Mouse (Mus musculus) adrenal gland, postnatal 14 days (tissue): ENCODE results near the gene Marveld2. TPM values are rescaled to one million over a fixed set of nuclear protein-coding genes. Genes with fewer than 3 reads are reported as not detected.

Experiments
- DNase-seq: peaks from one replicate; pipeline ENCODE4 v3.0.0; 2021; ENCODE audit warnings: mixed read lengths
- total RNA-seq: library from RNA; stranded (reverse); gene quantifications from 2 replicates; pipeline ENCODE4 v1.2.3, GENCODE M21; 2021

Gene Marveld2
- total RNA-seq, 1 experiment from 2014 or later = 0.89 TPM

DNA sequence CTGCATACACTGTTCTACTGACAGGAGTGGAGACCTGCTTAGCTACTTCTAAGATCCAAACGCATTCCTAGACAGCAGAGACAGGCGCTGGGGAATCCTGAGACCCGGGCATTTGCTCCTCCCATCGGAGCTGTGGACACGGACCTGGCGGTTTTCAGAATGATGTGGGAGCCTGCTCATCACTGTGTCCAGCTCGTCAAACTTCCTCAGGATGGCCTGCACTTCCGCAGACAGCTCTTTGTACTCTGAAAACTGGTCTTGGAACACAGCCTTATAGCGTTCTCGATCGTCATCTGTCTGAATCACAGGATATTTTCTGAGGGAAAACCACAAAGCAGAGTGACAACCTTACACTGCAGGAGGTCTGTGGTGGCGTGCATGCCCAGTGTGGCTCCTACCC, 16.5 kb downstream of the Marveld2 start:
- DNase-seq = no peak

DNA sequence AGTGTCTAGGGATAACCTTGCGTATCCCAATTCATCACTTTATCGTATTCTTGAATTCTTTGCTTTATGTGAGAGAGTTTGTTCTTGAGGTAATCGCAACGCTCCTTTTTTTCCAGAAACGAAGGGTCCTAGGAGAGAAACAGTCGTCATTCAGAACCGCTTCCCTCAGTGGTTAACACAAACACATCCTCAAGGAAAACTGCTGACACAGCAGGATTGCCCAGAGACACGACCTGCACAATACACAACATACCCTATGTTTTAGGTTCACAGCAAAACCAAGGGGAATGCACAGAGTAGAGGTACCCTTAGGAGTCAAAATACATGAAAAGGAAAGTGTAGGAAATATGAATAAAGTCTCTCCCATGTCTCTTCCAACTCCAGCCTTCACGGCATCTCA, 19.5 kb downstream of the Marveld2 start:
- no peak for DNase-seq

DNA sequence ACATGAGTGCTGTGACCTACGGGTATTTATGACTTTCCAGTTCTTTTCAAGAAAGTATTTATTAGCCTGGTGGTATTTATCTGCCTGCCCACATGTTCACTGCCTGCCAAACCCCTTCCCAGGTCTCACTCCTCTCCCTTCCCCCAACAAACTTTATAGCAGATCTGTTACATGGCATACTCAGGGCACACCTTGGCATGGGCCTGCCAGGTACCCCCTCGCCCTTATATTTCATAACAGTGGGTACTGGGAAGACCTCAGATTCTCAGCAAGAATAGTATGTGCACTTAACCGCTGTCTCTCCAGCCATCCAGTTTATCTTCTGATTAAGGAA, 21.3 kb downstream of the Marveld2 start:
- DNase-seq = no peak

DNA sequence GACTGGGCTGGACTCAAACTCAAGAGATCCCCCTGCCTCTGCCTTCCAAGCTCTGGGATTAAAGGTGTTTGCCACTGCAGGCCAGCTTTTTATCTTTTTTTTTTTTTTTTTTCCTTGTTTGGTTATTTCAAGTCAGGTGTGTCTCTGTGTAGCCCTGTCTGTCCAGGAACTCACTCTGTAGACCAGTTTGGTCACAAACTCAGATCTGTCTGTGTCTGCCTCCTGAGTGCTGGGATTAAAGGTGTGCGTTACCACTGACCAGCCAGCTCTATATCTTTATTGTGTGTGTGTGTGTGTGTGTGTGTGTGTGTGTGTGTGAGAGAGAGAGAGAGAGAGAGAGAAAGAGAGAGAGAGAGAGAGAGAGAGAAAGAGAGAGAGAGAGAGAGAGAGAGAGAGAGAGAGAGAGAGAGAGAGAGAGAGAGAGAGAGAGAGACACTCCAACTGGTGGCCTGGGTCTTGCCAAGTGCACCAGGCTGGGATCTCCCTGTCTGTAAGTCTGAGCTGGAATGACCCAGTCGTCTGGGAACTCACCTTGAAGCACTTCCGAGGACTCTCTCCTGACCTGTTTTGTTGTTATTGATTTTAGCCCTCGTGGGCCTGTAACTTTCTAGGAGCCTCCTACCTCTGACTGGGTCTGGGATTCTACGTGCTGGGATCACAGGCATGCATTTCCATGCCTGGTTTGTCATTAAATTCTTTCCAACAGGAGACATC, 21.8 kb downstream of the Marveld2 start:
- no peak for DNase-seq

DNA sequence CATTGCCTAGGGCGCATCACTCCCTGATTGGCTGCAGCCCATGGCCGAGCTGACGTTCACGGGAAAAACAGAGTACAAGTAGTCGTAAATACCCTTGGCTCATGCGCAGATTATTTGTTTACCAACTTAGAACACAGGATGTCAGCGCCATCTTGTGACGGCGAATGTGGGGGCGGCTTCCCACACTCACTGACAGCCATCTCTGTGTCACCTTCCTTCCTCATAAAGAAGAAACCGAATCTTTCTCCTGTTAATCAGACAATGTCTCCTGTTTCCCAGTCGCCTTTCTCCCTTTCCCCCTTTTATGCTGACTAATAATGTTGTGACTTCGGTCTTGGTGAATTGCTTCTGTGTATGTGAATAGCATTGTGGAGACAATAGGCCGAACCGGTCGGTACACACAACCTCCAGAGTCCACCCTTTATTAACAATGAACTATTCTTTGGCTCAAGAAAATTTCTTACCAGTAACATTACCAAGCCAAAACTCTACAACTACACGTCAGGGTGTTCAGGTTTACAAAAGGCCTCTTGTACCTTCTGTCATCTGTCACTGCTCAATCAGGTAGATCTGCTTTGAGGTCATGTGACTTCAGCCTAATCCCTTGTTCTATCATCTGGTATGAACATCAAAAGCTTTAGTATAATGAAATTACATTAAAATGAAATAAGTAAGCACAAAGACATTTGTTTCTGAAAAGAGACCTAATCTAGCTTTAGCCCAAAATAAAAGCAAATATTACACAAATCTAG, 22.6 kb downstream of the Marveld2 start:
- DNase-seq = peak; percentile 37

DNA sequence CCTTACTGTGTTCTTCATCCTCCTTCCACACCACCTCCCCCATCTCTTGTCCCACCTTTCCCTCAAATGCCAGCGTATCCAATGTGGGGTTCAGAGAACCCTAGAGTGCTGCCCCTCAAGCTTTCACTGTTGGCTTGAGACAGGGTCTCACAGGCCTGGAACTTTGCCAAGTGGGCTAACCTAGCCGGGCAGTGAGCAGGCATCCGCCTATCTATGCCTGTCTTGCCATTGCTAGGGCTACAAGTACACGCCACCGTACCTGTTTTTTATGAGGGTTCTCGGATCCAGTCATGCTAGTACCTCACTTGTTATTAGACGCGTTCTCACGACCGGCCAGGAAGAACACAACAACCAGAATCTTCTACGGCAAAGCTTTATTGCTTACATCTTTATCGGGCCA, 28.1 kb downstream of the Marveld2 start:
- DNase-seq = no peak

DNA sequence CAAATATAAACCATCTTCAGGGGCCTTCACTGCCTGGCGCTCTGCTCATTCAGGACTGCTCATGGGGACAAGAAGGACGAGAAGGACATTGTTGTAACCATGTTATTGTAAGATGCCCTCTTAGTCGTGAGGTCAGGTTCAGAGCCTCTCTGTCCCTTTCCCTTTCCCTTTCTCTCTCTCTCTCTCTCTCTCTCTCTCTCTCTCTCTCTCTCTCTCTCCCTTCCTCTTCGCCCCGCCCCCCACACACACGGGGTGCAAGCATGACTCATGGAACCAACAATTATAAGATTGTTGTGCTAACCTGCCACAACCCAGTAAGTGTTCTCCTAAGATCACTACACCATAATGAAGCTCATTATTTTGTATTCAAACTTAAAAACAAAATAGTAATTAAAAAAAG, 34.6 kb downstream of the Marveld2 start:
- peak; percentile 14 for DNase-seq

DNA sequence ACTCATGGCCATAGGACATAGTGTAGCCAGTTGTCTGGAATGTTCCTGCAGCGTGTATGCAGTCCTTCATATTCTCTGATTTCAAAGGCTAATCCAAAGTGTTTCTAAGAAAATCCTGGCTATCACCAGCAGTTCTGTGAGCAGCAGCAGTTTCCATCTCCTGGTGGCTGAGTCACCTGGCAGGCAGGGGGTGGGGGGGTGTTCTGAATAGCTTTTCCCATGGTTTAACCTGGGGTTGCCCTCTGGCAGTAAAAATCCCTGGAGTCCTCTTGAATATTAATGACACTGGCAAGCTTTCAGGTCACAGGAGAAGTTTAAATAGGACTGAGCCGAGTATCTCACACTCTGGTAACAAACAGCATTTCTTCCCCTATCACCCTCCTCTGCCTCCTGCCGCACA, 35.1 kb downstream of the Marveld2 start:
- peak; percentile 57 for DNase-seq

DNA sequence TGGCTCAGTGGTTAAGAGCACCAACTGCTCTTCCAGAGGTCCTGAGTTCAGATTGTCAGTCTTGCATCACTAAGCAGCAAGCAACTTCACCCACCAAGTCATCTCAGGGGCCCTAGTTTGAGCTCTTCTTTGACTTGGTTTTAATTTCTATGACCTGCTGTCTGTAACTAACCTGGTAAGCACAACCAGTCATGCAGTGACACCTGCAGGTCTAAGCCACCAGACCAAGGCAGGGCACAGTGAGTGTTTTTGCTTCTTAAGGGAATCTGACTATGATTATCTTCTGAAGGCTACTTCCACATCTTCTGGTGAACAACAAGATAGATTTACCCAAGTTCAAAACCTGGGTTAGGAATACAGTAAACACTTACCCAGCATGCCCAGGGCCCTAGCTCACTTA, 36.8 kb downstream of the Marveld2 start:
- no peak for DNase-seq

DNA sequence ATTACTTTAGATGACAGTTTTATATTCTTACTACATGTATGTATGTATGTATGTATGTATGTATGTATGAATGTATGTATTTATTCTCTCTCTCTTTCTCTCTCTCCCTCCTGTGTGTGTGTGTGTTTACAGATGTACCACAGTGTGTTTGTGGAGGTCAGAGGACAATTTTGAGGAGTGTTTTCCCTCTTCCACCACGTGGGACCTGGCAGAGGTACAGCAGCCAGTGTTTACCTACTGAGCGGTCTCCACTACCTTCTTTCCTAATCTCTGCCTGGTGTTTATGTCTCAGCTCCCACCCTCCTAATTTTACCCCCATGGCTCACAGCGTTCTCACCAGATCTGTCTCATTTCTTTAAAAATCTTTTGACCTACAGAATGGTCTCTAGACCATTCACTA, 37.6 kb downstream of the Marveld2 start:
- no peak for DNase-seq

DNA sequence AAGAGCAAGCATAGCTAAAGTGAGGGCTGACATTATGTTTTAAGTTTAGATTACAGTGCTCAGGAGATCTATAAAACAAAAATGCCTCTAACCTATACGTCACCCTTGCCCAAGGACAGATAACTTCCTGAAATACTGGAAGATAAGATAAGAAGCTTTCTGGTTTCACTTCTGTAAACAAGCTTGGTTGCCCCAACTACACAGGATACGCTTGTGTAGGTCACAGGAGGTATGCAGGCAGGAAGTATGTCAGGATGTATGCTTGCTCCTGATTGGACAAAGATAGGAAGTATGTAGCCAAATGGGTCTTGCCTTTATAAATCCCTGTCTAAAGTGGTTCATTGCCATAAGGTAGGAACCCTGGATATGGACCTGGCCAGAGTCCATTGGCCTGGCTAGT, 40.8 kb downstream of the Marveld2 start:
- DNase-seq = no peak

DNA sequence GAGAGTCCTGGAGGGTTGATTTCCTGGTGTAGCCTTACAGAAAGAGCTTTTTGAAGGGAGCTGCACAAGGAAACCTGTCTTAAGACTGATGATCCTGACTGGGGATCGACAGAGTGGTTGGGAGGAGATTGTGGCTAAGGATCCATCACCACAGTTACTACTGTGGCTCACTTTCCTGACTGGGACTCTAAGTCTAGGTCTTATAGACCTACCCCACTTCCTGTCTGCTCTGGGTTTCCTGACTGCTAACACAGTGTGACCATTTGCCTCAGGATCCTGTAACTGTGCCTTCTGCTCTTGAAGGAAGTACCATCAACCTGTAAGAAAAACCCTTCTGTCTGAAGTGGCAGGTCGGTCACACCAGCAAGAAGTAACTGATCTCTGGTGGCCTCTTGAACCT, 46.1 kb downstream of the Marveld2 start:
- DNase-seq = no peak

DNA sequence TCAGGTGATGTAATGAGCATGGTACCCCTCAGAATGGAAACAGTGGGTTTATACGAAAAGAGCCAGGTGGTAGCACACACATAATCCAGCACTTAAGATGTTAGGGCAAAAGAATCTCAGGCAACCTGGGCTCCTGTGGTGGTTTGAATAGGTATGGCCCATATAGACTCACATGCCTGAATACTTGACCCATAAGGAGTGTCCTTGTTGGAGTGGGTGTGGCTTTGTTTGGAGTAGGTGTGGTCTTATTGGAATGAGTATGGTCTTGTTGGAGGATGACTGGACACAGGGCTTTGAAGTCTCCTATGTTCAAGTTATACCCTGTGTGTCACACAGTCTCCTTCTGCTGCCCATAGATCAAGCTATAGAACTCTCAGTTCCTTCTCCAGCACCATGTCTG, 48.4 kb downstream of the Marveld2 start:
- no peak for DNase-seq

DNA sequence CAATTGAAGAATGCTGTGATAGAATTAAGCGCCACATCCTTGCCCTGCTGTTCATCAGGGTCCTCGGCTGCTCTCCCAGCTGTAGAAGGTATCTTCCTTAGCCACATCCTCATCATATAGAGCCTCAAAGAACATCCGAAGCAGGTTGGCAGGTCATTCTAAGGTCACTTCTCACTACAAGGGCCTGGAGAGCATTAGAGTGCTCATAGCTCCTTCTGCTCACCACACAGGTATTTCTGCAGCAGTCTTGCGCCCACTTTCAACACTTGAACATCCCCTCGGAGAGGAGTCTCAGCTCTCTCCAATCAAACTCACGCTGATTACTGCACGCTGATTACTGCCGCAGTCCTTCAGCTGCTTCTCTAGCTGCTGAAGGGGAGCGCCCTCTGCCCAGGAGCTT, 57.3 kb downstream of the Marveld2 start:
- DNase-seq = no peak

DNA sequence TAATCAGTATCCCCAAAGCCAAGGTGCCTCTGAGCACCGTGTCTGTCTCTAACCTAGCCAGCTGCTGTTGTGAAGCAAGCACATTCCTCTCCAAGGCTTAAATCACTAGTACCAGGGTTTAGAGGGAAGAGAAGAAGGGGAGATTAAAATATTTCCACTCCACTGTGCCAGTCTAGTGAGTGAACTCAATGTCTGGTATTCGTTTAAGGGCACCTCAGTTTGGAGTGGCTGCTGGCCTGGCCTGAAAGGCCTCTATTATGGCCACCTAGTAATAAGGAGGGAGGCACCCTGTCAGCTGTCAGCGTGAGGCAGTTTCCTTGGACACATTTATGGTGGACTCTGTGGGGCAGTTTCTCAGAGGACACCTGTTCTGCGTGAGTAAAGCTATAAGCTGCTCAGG, 59.8 kb downstream of the Marveld2 start:
- no peak for DNase-seq

DNA sequence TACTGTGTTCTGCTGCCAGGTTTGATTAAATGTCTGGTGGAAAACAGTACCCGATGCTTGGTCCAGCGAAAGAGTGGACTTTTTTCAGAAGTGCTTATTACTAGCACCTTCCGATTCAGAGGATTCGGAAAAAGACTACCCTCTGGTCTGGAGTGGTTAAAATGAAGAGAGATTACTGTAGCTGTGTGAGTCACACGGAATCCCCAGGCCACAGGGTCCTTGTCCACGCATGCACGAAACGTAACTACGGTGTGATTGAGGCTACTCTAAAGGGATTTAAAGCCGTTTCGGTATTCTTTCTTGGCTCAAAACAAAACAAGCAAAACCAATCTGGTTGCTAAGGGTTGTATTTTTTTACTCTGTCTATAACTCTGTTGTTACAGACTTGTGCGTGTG, 63.7 kb downstream of the Marveld2 start:
- DNase-seq = no peak

DNA sequence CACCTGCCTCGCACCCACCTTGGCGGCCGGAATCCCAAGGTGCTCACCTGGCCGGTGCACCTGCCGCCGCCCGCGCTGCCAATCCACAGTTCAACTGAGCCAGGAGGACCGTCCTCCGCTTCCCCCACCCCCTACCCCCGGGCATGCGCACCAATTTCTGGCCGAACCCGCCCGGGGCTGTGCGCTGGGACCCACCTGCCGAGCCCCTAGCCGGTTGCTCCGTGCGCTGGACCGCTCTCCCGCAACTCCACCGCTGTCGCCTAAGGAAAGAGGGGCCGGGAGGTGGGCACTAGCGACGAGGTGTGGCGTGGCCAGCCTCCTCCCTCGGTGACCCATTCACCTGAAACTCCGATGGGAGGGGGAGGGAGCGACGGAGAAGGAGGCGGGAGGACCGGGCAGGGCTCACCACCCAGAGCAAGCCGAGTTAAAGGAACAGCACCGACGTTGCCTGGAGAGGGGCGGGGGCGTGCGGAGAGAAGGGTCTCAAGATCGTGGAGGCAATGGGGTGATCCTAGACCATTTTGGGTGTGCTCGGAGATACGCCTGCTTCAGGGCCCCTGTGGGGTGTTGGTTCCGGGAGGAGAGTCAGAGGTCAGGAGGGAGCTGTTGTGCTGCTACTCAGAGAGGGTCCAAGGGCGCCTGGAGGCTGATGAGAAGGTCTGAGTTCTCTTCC, 64.3 kb downstream of the Marveld2 start, which contains the start of gene Ocln:
Gene Ocln, minus strand, starts transcription at position 350 of the 673 bp plus-strand sequence.
- DNase-seq = peak; percentile 72

DNA sequence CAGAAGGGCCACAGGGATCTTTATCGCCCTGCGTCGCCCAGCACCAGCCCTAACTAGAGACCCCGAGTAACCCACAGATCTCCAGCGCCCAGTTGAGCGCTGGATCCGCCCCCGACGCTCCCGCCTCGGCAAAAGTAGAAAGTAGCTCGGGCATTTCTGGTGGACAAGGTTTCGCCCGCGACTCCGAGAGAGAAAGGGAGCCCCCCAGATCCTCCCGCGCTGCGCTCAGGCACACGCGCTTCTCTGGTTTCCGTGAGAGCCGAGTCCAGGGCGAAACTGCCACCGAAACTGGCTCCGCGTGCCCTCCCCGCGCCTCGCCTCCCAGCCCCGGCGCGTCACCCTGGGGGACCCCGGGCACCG, 64.8 kb downstream of the Marveld2 start:
- peak; percentile 48 for DNase-seq

DNA sequence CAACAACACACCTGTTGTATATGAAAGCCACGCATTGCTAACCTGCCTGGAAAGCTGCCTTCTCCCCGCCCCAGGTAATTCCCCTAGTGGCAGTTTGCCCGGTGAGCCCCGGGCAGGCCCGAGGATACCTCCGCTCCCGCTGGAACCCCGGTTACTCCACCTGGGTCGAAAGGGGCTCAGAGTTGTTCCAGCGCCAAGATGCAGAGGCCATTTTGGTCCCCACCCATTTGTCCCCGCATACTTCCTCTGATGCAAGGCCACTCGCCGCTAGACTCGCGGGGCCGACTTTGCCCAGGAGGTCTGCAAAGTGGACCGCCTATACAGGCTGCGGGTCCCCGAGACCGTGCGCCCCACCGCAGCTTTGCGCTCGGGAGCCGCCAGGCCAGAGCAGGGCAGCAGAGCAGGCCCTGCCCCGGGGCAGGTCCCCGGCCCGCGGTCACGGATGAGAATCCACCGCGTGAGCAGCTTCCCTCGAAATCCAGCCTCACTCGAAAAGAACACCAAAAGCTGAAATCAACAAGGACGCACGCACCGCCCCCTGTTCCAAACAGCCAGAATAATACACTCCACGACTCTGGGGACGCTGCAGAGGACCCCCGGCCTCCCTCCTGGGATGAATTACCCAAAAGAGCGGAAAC, 65.3 kb downstream of the Marveld2 start:
- peak; percentile 34 for DNase-seq

DNA sequence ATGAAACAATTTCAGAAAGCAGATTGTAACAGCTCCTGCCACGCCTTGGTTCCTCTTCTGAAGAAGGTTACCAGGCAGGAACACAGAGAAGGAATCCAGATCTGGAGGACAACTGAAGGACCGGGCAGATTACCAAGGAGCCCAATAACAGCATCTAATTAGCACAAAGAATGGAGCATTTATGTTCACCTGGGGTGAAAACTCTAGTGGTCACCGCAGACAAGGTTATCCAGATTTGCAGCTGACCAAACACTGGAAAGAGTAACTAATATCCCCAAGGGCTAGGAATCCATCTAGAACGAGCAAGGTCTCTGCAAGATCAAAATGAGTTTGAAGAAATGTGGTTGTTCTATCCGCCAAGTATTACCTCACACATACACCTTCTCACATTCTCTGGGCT, 69.5 kb downstream of the Marveld2 start:
- DNase-seq = no peak
